Mouse (Mus musculus) brain, embryonic 14.5 days (tissue): ENCODE measurements around the gene 6430550D23Rik.

Source experiments
- CTCF ChIP-seq: fragments of 200-500 bp; IDR thresholded peaks from 2 replicates; pipeline ENCODE4 v1.5.1; 2012; ENCODE audit warnings: inconsistent platforms, mild to moderate bottlenecking, moderate library complexity, borderline replicate concordance; ENCODE audit not compliant: insufficient read depth, insufficient read length; ENCODE audit errors: extremely low read depth
- POLR2A ChIP-seq: fragments of 200-500 bp; IDR thresholded peaks from 2 replicates; pipeline ENCODE4 v1.6.1; 2012; ENCODE audit warnings: mild to moderate bottlenecking, inconsistent platforms, borderline replicate concordance; ENCODE audit not compliant: poor library complexity, insufficient read depth, insufficient read length, severe bottlenecking; ENCODE audit errors: extremely low read depth

GRCm38 (mm10) chr2:155940681-155941080 is 67.1 kb downstream of the 6430550D23Rik start, which contains the start of gene Gm15557:
- no peak for TF ChIP-seq CTCF
- TF ChIP-seq POLR2A: no peak
